Mouse (Mus musculus): ENCODE measurements around the gene Hdac4.

The Hdac4 gene

GRCm38 (mm10) chr1:92137136-92137848 is 58.2 kb downstream of the Hdac4 start:
- in situ Hi-C loops (cut with MboI; ENCODE audit: unreplicated experiment in 2 of 2): no loop called here

- in situ Hi-C loops (cut with MboI; ENCODE audit: unreplicated experiment in 2 of 2): no loop called here
Observed at GRCm38 (mm10) chr1:92136362-92136761, 59.1 kb downstream of the Hdac4 start.

DNA sequence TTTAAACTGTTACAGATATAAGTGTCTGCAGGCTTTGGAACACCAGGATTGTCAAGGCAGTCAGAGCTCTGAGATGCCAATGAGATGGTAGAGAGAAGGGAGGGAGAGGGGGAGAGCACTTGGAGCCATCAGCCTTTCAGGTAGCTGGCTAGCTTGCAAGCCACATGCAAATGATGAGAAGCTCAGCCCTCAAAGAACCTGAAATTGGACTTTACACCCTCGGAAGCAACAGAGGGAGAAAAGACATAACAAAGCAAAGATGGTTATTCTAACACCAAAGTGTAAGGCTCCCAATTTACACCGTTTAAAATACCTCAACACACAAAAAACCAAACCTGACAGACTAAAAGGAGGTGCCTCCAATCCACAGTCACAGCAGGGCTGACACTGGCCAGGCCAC is 63.3 kb downstream of the Hdac4 start:
- in situ Hi-C loops (cut with MboI; ENCODE audit: unreplicated experiment in 2 of 2): no loop called here

DNA sequence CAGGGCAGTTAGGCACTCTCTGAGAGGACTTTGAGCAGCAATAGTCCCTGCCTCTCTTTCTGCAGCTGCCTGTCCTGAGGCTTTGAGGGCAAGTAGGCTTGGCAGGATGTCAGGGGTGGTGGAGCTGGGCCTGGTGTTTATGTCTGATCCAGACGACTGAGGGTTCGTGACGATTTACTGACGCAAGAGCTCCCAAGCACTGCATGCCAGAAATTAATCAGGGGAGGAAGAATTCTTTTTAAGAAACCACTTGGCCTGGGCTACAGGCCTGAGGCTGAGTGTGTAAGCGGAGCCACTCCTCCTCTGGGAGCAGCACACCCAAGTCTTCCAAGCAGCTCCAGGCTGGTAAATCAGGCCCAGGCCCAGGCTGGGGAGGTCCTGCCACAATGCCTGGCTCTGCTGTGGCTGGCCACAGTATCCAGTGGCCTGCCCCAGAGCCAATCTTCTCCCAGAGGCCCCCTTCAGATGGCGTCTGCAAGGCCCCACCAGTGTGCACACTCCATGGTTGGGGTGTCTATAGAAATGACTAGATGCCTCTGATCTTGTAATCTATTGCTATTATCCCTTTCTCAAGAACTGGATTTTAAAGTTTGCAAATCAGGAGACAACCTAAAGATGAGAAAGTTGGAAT is 64.9 kb downstream of the Hdac4 start:
- in situ Hi-C loops (cut with MboI; ENCODE audit: unreplicated experiment in 2 of 2): no loop called here

- in situ Hi-C loops (cut with MboI; ENCODE audit: unreplicated experiment in 2 of 2): no loop called here
Observed at GRCm38 (mm10) chr1:92129751-92130150, 65.7 kb downstream of the Hdac4 start.

DNA sequence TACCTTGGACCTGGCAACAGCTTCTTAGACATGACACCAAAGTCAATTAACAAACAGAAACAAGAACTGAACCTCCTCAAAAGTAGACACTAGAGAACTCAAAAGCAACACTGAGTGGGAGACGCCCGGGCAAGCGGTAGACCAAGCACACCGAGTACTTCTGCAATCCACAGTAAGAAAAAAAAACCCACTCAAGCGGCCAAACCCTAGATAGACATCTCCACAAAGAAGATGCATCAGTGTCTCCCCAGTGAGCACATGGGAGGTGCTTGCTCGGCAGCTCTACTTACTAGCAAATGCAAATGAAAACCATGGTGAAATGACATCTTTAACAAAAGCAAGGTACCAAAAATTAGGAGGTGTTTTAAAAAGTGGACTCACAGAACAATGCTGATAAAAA is 67.7 kb downstream of the Hdac4 start:
- in situ Hi-C loops (cut with MboI; ENCODE audit: unreplicated experiment in 2 of 2): no loop called here

- in situ Hi-C loops (cut with MboI; ENCODE audit: unreplicated experiment in 2 of 2): no loop called here
Observed at GRCm38 (mm10) chr1:92127366-92127765, 68.1 kb downstream of the Hdac4 start.

GRCm38 (mm10) chr1:92124497-92125201 is 70.8 kb downstream of the Hdac4 start:
- in situ Hi-C loops (cut with MboI; ENCODE audit: unreplicated experiment in 2 of 2): no loop called here

DNA sequence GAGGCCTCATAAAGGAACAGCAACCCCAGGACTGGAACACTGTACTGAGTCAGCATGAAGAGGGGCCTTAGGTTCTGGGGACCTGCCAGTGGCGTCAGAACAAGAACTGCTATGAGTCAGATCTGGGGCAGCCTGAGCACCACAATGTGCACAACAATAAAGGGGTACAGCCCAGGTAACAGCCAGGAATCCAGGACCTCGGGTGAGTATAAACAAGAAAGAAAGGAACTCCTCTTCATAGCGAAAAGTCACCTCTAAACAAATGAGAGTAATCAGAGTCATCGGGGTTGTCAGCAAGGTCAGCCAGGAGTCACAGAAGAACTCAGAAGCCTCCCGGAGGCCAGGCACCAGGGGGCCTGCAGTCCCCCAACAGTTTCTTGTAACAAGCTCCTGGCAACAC is 76.2 kb downstream of the Hdac4 start:
- in situ Hi-C loops (cut with MboI; ENCODE audit: unreplicated experiment in 2 of 2): loop anchor here in 1 of 2 experiments (10.0 kb wide), 1 partner anchor 55 kb away; no protein-coding TSS in a partner anchor

DNA sequence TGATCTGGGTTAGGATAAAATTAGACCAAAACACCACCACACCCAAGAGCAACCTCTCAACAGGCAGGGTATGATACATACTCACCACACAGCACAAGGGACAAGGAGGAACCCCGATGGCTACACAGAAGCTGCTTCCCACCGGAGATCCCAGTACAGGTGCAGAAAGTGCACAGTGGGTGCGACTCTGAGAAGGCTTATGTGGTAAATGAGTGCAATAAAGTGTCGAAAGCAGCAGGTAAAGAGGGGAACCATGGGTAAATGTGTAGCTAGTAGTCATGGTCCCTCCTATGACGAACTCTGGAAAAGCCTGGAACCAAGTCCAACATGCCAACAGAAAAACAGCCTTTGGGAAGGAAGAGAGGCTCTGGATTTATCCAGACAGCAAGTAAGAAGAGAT is 77.9 kb downstream of the Hdac4 start:
- in situ Hi-C loops (cut with MboI; ENCODE audit: unreplicated experiment in 2 of 2): loop anchor here in 1 of 2 experiments (10.0 kb wide), 1 partner anchor 57 kb away; no protein-coding TSS in a partner anchor

DNA sequence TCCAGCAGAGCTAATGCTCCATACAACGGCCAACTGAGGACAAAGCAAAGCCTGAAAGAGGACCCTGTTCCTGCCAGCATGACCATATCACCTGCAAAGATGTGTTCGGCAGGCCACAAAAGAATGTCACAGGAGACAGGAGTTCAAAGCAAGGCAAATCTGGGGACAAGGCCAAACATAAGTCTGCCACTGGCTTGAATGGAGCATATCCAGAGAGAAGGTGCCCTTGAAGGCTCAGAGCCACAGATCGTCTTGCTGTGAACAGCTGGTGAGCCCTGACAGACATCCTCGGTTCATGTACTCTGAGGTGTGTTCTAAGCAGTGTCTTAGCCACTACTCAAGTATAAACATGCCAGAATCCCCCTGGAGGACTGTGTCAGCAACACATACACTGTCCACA is 79.3 kb downstream of the Hdac4 start:
- in situ Hi-C loops (cut with MboI; ENCODE audit: unreplicated experiment in 2 of 2): loop anchor here in 1 of 2 experiments (10.0 kb wide), 1 partner anchor 59 kb away; no protein-coding TSS in a partner anchor

- in situ Hi-C loops (cut with MboI; ENCODE audit: unreplicated experiment in 2 of 2): loop anchor here in 1 of 2 experiments (10.0 kb wide), 1 partner anchor 61 kb away; no protein-coding TSS in a partner anchor
Observed at GRCm38 (mm10) chr1:92114091-92114490, 81.4 kb downstream of the Hdac4 start.

- in situ Hi-C loops (cut with MboI; ENCODE audit: unreplicated experiment in 2 of 2): loop anchor here in 1 of 2 experiments (10.0 kb wide), 1 partner anchor 61 kb away; no protein-coding TSS in a partner anchor
Observed at GRCm38 (mm10) chr1:92113243-92114009, 82.1 kb downstream of the Hdac4 start.

DNA sequence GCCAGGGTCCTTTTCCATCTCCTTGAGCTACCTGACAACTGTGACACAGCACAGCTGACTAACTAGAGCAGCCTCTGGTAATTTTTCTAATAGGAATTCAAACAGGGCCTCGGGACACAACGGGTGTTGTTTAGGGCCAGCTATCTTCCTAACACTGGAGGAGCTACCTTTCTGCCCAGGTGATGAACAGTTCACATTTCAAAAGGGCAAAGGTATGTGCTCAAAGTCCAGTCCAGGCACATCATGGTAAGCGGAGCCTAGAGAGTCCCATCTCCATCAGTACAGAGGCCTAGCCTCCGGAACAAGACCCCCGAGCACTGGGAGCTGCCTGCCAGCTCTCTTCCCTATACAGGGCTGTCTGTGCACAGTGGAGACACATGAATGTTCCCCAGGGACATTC is 82.9 kb downstream of the Hdac4 start:
- in situ Hi-C loops (cut with MboI; ENCODE audit: unreplicated experiment in 2 of 2): loop anchor here in 1 of 2 experiments (10.0 kb wide), 1 partner anchor 62 kb away; no protein-coding TSS in a partner anchor

DNA sequence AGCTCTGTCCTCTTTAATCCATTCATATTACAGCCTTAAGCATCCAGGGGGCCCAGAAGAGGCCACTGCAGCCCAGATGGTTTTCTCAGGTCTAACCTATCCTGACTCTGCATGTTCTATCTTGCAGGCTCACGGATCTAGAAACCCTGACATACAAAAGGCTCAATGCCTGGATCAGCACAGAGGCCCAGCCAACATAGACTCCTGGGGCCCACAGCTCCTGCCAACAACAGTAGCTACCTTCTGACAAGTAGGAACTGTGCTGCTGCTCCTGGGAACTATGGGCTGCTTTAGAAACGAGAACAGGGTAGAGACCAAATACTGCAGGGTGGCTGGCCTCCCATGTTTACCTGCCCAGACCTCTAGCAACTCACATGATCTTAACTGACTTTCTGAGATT is 83.9 kb downstream of the Hdac4 start:
- in situ Hi-C loops (cut with MboI; ENCODE audit: unreplicated experiment in 2 of 2): loop anchor here in 1 of 2 experiments (10.0 kb wide), 1 partner anchor 63 kb away; no protein-coding TSS in a partner anchor

DNA sequence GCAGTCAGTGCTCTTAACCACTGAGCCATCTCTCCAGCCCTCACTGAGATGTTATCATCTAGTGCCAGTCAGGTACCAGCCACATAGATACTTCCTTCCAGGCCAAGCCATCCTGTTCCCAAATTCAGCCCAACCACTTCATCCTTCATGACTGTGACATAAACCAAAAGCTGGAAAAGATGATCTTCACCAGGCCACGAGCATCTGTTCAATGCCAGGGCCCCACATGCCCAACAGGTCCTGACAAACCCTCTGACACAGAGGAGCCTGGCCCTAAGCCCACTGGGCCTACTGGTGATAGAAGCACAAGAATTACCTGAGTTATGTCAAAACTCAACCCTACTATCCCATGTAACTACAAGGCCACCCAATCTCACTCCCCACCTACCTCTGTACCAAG is 84.5 kb downstream of the Hdac4 start:
- in situ Hi-C loops (cut with MboI; ENCODE audit: unreplicated experiment in 2 of 2): loop anchor here in 1 of 2 experiments (10.0 kb wide), 1 partner anchor 64 kb away; no protein-coding TSS in a partner anchor

- in situ Hi-C loops (cut with MboI; ENCODE audit: unreplicated experiment in 2 of 2): loop anchor here in 1 of 2 experiments (10.0 kb wide), 1 partner anchor 66 kb away; no protein-coding TSS in a partner anchor
Observed at GRCm38 (mm10) chr1:92109221-92109620, 86.3 kb downstream of the Hdac4 start.

GRCm38 (mm10) chr1:92108556-92108955 is 86.9 kb downstream of the Hdac4 start:
- in situ Hi-C loops (cut with MboI; ENCODE audit: unreplicated experiment in 2 of 2): loop anchor here in 1 of 2 experiments (10.0 kb wide), 1 partner anchor 66 kb away; no protein-coding TSS in a partner anchor

DNA sequence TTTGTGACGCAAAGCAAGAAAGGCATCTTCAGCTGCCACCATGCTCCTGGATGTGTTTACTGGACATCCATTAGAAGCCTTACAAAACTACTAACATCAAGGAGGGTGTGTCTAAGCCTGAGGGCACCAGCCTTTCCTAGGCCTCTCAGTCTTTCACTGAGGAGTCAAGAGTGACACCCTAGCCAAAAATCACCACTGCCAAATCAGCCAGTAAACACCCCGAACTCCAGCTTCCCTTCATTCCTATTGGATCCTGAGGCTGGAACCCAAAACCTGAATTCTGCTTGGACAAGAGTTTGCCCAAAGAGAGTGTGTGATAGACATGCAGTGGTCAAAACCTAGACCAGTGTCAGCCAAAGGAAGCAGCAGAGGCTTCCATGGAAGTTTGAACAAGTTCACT is 87.5 kb downstream of the Hdac4 start:
- in situ Hi-C loops (cut with MboI; ENCODE audit: unreplicated experiment in 2 of 2): loop anchor here in 1 of 2 experiments (10.0 kb wide), 1 partner anchor 67 kb away; no protein-coding TSS in a partner anchor

- in situ Hi-C loops (cut with MboI; ENCODE audit: unreplicated experiment in 2 of 2): loop anchor here in 1 of 2 experiments (10.0 kb wide), 1 partner anchor 67 kb away; no protein-coding TSS in a partner anchor
Observed at GRCm38 (mm10) chr1:92107521-92107920, 88.0 kb downstream of the Hdac4 start.

Measured in v-Abl transformed pro-B cells (cell line).